Mouse (Mus musculus): ENCODE measurements around the gene Rab30.

Rab30 gene

DNA sequence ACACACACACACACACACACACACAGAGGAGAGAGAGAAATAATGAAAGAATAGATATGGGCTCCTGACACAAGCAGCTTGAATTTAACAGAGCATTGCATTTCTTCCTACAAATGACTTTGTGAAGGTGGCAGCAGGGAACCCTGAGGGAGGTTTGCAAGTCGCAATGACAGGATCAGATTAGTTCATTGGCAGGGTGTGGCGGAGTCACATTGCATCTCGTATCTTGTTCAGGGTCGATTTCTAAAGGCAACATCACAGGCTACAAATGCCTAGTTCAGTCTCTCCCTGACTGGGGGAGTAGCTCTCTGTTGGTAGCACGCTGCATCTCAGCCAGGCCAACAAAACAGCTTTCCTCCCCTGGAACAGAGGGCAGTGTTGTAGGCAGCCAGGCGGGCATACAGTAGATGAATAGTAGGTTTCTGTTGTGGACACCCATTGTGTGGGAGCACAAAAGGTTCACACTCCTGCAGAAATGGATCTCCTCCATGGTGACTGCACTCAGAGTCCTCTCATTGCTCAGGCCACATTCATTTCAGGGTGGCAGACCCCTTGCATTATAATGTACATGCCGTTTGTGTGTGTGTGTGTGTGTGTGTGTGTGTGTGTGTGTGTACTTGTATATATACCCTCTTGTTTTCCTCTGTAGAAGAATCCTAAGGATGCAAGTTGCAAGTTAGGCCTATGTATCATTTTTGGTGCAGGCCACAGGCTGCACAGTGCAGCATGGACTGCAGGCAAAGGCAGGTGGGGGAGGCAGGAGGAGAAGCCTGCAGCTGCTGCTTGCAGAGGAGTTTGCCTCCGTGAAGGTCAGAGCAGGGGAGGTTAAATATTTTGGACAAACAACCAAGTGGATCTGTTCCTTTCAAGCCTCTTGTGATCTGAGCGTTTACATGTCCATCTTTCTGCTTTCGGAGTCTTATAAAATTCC is 58.5 kb downstream of the Rab30 start:
- no peak for DNase-seq (ENCODE audit: low spot score in 2 of 2)

DNA sequence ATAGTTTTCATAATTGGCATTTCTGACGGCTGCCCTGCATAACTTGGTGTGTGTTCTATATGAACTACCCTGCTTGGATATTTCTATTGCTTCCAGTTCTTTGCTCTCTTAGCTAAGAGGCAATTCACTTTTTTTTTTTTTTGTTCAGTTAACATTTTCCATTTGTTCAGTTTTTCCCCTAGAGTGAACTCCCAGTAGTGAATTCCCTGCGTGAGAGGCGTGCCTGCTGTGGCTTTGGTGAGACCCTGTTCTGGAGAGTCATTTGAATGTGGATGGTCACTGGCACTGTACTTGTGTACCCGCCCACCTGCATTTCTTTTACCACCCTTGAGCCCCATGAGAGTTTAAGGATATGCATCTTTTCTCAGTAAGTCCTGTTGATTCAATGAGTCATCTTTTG is 60.8 kb downstream of the Rab30 start:
- DNase-seq (ENCODE audit: low spot score in 2 of 2): no peak

DNA sequence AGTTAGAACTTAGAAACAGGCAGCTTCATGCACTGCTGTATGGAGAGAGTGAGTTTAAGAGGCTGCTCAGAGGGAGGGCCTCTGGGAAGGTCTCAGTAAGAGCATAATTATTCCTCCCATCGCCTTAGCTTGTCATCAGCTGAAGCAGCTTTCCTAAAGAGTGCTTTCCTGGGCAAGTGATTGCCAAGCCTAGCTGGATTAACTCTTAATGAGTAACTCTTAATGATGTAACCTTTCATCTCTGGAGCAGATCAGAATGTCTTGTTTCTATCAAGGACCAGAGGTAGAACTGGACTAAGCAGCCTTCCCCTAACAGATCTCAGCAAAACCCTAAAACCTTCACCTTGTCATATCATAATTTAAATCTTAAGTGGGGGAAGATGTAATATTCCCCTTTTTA is 61.8 kb downstream of the Rab30 start:
- no peak for DNase-seq (ENCODE audit: low spot score in 2 of 2)

DNA sequence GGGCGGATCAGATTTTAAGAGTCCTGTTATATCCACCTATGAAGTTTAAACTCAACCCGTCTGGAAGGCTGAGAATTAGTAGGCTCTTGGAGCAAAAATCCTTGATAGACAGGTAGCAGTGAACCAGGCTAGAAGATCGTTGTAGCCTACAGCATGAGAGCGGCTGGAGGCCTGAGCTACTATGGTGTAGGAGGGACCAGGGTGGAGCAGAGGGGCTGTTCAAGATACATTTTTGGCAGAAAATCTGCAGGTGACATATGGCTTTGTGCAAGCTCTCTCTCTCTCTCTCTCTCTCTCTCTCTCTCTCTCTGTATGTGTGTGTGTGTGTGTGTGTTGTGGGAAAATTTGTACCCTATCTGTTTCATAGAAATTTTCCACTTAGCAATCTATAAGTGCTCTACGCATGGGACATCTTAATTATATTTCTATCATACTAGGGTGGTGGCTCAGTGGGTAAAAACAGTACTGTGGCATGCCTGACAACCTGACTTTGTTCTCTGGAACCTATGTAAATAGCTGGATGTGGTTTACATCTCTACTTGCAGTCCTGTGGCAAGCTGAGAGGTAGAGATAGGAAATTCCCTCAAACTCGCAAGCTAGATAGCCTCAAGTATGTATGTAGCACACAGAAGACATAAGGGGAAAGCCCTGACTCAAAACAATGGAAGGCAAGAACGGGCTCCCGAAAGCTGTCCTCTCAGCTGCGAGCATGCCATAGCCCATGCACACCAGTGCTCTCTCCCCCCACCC is 63.7 kb downstream of the Rab30 start:
- no peak for DNase-seq (ENCODE audit: low spot score in 2 of 2)

DNA sequence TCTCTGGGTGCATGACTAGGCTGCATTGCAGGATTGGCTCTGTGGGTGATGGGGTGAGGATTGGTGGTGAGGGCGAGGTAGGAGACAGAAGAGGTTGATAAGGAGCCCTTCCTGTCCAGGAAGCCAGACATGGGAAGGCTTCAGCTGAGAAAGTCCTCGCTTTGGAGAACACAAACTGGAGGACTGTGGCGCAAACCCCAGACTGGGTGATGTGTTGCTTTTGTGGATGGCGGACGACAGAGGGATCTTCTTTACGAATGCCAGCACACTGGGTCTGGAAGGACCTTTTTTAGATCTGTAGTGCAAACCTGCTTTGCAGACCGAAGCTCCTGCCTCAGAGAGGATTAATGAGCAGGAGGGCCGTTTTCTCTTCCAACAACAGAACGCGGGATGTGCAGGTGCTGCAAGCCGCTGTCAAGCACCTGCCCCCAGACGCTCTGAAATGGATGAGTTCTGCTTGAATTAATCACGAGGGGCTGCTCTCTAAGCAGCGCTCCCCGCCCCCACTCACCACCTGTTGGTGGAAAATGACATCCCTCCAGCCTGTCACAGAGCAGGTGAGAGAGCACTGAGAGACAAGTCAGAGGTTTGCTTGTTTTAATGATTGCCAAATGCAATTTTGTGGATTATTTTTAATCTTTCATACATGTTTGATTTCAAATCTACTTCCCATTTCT is 65.2 kb downstream of the Rab30 start:
- no peak for DNase-seq (ENCODE audit: low spot score in 2 of 2)

DNA sequence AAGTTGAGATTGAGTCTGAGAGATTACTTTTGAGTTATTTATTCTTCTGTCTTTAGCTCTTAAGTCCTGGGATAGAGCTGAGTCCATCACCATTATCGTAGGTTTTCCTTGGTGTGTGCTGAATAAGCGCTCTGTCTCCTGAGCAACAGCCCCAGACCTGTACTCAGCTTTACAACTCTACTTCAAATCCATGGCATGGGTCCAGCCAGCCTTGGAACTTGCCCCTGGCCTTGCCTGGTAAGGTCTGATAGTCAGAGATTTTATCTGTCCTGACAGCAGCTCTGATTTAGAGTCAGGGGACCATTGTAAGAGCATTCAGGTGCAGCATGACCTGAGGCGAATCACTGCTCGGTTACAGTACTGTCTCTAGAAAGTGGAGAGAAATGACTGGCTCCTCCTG is 66.1 kb downstream of the Rab30 start:
- DNase-seq (ENCODE audit: low spot score in 2 of 2): no peak

DNA sequence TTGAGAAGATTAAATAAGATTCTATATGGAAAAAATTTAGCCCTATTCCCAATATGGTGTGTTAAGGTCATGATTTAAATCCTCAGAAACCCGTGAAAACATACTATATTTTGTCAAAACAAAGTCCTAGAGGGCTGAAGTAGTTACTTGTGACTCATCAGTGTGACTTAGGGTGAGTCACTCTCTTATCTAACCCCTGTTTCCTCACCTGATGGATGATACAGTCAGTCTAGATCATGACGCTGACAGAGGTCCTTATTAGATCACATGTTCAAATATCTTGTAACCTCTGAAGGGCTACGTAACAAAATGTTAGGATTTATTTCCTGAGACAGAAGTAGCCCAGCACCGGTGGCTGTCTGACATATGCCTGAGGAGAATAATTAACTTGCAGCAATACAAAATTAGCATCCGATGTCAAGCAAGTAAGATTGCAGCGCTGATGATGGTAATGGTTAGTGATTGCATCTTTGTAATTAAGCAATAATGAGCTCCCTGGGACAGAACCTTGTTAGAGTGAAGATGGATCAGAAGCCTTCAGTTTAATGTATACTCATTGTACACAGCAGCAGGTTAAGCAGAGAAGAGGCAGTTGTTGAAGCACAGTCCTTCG is 70.4 kb downstream of the Rab30 start:
- no peak for DNase-seq (ENCODE audit: low spot score in 2 of 2)

DNA sequence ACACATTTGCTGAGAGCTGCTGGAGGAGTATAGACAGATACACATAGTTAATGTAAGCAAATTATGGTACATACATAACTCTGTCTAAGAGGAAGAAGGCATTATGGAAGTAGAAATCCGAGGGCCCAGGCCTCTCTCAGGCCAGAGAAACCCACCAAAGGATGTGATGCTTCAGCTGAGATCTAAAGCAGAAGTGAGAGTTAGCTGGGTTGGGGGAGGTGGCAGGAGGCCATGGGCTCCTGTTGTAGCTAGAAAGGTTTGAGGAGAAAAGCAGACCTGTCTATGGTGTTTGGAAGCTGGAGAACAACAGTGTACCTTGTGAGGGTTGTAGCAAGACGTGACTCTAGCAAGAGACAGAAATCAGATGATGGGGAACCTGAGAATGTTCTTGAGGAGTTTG is 75.8 kb downstream of the Rab30 start:
- DNase-seq (ENCODE audit: low spot score in 2 of 2): no peak

DNA sequence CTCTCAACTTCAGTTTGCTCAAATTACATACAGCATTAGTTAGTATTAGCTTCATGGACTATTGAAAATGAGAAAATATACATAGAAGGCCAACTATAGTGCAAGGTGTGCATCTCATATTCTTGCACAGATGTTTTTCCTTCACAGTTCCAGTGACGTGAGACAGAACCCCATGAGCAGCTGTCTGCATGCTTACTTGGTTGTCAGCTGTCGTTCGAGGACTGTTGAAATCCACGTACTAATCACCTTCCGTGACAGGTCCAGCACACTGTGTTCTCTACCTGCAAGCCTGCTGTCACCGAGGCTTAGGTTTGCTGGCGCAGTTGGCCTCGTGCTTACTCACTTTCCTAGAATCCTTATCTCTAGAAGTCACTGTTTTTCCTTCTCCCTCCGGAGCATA is 76.5 kb downstream of the Rab30 start:
- no peak for DNase-seq (ENCODE audit: low spot score in 2 of 2)

DNA sequence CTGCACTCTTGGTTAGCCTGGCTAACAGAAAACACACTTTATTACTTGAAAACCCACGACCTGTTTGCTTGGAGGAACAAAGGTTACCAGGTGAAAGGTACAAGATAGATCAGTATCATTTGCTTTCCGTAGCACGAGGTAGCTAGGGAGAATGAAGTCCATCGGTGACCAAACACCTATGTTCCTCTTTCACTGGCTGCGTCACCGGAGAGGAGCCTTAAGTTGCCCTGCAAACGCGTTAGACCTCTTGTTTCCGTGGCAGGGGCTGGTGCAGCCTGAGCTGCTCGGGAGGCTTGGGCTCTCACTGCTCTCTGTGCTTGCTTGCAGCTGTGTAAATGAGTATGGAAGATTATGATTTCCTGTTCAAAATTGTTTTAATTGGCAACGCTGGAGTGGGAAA is 78.3 kb downstream of the Rab30 start:
- no peak for DNase-seq (ENCODE audit: low spot score in 2 of 2)

DNA sequence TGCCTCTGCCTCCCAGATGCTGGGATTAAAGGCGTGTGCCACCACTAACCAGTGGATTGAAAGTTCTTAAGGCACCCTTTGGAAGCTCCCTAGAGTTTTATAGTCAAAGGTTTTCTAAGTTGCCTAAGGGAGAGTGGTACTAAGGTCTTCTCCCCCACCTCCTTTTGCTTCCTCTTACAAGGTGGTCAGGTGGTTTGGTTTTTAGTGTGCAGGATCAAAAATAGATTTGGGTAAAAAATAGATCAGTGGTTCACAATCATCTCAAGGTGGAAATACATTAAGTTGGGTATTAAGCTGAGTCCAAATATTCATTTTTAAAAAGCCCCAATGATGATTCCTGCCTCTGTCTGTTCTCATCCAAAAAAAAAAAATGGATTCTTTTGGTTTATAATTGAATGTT is 79.0 kb downstream of the Rab30 start:
- DNase-seq (ENCODE audit: low spot score in 2 of 2): no peak

DNA sequence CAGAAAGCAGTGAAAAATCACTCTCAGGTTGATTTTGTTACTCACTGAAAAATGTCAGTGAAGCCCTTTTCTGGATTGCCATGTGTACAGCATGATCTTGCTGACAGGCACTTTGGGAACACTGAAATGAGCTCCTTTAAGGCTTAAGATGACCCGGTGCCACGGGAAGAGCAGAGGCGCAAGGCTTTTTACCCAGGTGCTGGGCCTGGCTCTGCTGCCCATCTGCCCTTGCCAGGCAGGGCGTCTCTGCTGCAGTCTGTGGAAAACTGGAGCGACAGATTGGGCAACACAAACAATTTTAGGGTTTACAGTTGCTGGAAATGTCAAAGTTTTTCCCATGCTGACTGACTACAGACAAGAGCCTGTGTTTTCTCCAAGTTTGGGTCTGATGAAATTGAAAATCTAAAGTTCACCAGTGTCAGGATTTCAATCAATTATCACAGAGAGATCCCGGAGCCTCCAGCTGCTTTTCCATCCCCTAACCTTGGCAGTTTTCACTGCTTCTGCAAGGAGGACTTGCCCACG is 79.6 kb downstream of the Rab30 start:
- no peak for DNase-seq (ENCODE audit: low spot score in 2 of 2)

DNA sequence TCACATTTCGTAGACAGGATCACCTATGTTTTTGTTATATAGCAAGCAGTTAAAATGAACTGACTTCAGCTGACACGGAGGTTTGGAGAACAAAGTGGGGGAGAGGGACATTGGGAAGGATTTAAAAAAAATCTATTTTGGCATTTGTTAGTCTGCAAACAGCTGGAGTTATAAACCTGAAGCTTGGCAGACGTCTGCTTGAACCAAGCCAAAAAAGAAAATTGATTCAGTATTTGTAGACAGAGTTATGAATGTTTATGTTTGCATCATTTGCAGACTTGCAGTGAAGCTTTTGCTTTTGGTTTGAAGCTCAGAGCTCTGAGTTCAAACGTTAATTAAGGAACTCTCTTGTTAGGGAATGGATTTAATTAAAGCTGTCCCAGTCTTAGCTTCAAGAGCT is 80.5 kb downstream of the Rab30 start:
- no peak for DNase-seq (ENCODE audit: low spot score in 2 of 2)

DNA sequence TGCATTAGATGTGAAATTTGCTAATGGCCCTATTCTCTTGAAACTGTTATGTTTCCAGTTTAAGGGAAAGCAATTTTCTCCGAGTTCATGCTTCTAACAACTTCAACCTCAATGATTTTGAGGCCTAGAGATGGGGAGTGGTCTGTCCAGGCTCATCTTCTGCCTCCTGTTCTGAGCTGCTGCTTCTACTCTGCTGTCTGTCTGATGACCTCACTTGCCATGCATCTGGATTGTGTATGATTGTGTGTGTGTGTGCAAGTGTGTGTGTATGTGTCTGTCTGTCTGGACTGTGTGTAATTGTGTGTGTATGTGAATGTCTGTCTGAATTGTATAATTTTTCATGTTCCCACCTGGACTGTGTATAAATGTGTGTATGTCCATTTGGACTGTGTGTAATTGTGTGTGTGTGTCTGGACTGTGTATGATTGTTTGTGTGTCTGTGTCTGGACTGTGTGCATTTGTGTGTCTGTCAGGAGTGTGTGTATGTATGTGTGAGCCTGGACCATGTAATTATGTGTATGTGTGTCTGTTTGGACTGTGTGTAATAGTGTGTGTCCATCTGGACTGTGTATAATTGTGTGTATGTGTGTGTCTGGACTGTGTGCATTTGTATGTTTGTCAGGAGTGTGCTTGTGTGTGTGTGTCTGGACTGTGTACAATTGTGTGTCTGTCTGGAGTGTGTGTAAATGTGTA is 81.2 kb downstream of the Rab30 start:
- no peak for DNase-seq (ENCODE audit: low spot score in 2 of 2)

DNA sequence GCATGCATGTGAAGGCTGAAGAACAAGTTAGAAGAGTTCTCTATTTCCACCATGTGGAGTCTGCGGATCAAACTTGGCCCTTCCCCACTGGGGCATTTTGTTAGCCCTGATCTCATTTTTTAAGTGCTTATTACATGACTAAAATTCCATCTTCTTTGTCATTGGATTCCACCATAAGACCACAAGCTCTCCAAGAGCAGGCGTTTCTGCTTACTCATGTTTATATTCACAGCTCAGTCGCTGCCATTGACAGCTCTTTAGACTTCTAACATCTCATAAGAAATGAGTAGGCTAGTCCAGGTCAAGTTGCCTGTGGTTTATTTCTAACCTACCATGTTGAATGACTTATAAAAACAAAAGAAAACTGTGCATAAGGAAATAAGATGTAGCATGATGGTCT is 84.8 kb downstream of the Rab30 start:
- DNase-seq (ENCODE audit: low spot score in 2 of 2): no peak

DNA sequence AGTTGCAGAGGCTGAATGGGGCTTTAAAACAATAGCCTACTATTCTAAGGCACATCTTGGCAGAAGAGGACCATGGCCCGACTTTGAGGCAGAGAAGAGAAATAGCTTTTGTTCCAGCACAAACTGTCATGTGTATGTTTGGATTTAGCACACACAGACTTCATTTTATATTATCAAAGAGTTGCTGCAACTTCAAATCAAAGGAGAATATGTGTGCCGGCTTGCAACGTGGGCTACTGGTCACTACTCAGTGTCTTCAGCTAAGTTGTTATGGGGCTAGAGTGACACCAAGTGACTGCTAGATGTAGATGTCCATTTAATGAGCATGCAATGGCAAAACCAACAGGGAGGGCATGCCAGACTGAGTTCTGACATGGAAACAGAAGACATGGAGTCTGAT is 86.6 kb downstream of the Rab30 start:
- no peak for DNase-seq (ENCODE audit: low spot score in 2 of 2)

DNA sequence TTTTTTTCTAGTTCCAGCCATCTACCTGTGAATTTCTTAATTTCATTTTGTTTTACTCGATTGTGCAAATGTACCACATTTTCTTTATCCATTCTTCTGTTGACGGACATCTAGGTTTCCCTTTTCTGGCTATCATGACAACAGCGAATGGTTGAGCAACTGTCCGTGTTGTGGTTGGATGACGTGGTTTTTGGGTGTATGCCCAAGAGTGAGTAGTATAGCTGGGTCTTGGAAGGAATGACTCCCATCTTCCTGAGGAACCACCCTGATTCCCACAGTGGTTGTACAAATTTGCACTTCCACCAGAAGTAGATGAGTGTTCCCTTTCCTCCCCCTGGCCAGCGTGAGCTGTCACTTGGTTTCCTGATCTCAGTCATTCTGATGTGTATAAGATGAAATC is 91.0 kb downstream of the Rab30 start:
- DNase-seq (ENCODE audit: low spot score in 2 of 2): no peak

DNA sequence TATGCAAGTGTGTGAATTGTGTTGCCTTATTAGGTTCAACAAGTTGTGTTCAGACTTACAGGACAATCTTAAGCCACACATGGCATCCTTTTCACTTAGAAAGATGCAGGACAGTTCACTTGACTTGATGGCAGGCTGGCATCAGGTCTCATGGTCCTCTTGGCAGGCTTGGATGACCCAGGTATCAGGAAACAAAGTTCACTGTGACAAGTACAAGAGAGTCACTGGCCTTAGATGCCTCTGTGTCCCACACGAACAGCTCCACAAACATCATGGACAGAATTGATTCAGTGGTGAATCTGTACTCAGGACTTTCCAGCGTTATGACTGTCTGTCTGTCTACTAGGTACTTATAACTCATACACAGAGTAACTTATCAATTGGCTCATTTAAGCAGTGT is 93.0 kb downstream of the Rab30 start:
- no peak for DNase-seq (ENCODE audit: low spot score in 2 of 2)

DNA sequence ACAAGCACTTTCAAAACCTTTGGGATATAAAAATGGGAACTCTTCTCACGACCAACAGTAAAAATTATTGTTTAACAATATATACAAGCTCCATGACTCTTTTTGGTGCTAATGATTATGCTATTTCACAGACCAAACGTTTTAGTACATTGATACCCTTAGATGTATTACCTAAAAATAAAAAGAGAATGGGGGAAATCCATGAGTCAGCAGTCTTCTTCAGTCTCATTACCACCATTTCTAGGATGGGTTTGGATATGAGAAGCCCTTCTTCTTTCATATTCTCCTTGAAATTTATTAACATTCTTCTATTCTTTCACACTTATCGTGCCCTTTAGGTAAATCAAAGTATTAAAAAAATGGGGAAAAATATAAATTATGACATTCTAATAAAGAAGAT is 95.0 kb downstream of the Rab30 start:
- DNase-seq (ENCODE audit: low spot score in 2 of 2): no peak

DNA sequence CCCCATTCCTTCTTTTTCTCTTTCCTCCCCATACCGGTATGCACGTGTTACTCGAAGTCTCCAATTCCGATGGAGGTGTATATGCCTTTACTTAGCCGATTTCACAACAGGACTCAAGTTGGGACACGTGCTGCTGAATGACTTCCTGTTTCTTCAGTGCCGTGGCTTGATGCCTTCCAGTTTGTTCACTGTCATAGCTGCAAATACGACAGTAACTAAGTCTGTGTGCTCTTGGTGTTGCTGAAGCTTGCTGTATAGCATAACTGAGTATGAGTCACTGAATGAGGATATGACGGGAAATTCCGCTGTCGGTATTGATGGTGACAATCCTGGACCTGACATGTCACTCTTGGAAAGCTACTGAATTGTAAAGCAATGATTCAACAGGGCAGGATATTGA is 95.8 kb downstream of the Rab30 start:
- no peak for DNase-seq (ENCODE audit: low spot score in 2 of 2)

DNA sequence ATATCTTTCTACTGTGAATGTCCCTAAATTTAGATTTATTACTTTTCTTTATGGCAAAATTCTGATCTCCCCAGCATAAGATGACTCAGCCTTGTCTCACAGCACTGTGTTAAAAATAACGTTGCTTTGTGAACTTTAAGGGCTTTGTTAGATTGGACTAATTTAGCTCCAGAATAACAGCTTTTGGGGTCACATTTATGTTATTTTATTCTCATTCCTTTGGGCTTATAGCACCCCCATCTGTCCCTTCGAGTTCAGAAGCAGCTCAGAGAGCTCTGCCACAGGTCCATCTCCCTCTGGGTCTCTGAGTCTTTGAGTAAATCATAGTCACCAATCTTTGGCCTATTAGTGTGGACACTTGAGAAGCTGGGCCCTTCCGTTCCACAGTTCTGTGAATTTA is 96.5 kb downstream of the Rab30 start:
- DNase-seq (ENCODE audit: low spot score in 2 of 2): no peak

Data from thymus, postnatal 10 days (tissue).